Mouse (Mus musculus) lung, postnatal 10 days (tissue): ENCODE data around the gene Itpka.

ENCODE experiments used
- DNase-seq: peaks from one replicate; pipeline ENCODE4 v3.0.0; 2021

The Itpka gene

GRCm38 (mm10) chr2:119758101-119758843, 16.1 kb downstream of the Itpka start:
- DNase-seq = peak; percentile 8

GRCm38 (mm10) chr2:119758844-119759835, 17.0 kb downstream of the Itpka start:
- DNase-seq = no peak

- no peak for DNase-seq
Measured at GRCm38 (mm10) chr2:119760251-119760650, 18.1 kb downstream of the Itpka start, which contains the start of gene Ltk. Ltk (minus strand) TSS chr2:119760431.

GRCm38 (mm10) chr2:119762276-119762675, 20.1 kb downstream of the Itpka start:
- DNase-seq = no peak

- no peak for DNase-seq
Measured at GRCm38 (mm10) chr2:119763924-119764323, 21.8 kb downstream of the Itpka start.

GRCm38 (mm10) chr2:119767246-119767645, 25.1 kb downstream of the Itpka start:
- no peak for DNase-seq

GRCm38 (mm10) chr2:119787206-119787883, 45.2 kb downstream of the Itpka start, which contains the start of gene Rpap1:
Rpap1 (minus strand) TSS chr2:119787537.
- peak; percentile 87 for DNase-seq

- no peak for DNase-seq
Measured at GRCm38 (mm10) chr2:119789996-119790395, 47.9 kb downstream of the Itpka start.

GRCm38 (mm10) chr2:119797279-119797783, 55.2 kb downstream of the Itpka start, which contains the start of gene Tyro3:
Tyro3 (plus strand) TSS chr2:119797733.
- DNase-seq = no peak

GRCm38 (mm10) chr2:119798246-119798927, 56.2 kb downstream of the Itpka start:
- peak; percentile 92 for DNase-seq

GRCm38 (mm10) chr2:119799181-119799960, 57.2 kb downstream of the Itpka start:
- DNase-seq = peak; percentile 57

GRCm38 (mm10) chr2:119799961-119800550, 57.9 kb downstream of the Itpka start:
- DNase-seq = peak; percentile 41
